Mouse (Mus musculus): ENCODE measurements around the gene Gpd1.

- TF ChIP-seq POLR2A (IDR thresholded peaks at IDR 0.05; ENCODE audit: control insufficient read depth, low read depth, low read length), result no peak
- peak; percentile 92 for TF ChIP-seq CTCF (IDR thresholded peaks at IDR 0.05; ENCODE audit: control insufficient read depth, insufficient read depth, insufficient replicate concordance, low read depth, low read length)
Observed at GRCm38 (mm10) chr15:99714858-99715257, 2.5 kb upstream of the Gpd1 start.

All from testis, adult 2 months (tissue).